Mouse (Mus musculus): ENCODE data around the gene Hmgn5.

The Hmgn5 gene

DNA sequence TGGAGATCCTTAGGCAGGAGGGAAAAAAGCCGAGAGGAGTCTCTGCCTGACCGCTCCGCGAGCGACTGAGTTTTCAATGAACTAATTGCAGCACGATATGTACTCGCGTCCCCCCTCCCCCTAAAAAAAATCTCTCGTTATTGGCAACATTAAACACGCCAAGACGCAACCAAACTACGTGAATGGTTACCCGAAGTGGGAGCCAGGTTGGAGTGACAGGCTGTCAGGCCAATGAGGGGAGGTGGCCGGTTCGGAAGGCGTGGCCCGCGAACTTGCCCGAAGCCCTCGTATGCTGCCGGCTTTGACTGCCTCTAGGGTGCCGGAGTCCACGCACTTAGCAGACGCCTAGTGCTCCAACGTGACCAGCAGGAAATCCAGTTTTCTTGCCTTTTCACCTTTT, at the start of gene Hmgn5:
Gene Hmgn5, minus strand, starts transcription at position 122 of the 400 bp plus-strand sequence.
- DNase-seq: peak; percentile 84

DNA sequence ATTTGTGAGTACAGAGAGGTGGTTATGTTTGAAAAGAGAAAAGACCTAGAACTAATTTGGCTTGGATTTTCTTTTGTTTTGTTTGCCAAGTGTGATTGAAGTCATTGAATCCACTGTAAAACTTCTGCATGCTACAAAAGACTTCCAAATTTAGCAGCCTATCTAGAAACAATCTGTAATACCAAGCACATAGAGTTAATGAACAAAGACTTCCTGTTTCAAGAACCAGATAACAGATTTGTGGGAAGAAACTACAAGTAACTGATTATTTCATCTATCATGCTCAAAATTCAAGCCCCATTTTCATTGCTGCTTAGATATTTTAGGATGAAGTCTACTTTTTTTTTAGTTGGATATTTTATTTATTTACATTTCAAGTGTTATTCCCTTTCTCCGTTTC, 34.6 kb upstream of the Hmgn5 start:
- DNase-seq: no peak

GRCm38 (mm10) chrX:109026224-109026623, 13.0 kb upstream of the Hmgn5 start:
- no peak for DNase-seq

DNA sequence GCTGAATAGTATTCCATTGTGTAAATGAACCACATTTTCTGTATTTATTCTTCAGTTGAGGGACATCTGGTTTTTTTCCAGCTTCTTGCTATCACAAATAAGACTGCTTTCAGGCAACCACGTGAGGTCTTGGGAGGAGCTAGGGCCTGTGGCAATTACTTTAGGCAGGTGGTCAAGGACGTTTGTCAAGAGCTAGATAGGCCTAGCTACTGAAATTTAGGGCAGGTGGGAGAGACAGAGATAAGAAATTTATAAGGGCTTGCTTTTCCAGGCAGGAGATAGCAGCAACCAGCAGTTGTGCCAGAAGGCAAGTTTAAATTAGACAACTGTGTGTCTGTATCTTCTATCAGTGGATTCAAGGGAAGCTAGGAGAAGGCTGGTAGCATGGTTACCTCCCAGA, 7.7 kb upstream of the Hmgn5 start:
- no peak for DNase-seq

DNA sequence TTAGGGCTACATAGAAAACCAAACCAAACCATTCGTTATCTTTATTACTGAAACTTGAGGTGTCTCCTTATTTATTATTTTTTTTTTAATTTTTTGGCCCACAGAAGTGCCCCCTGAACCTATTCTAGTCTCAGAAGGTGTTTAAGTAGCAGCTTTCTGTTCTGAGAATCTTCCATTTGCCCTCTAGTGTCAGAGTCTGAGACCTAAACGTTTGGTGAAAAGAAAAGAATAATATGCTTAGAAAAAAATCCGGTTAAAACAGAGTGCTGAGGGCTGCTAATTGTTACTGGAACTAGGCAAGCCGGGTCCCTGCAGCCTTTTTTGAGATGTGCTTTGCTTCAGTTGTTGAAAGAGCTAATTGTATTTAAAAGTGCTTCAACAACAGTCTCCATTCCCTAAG, 962 bp upstream of the Hmgn5 start:
- no peak for DNase-seq

GRCm38 (mm10) chrX:109013686-109014085, 482 bp upstream of the Hmgn5 start:
- peak; percentile 32 for DNase-seq

GRCm38 (mm10) chrX:109012371-109013031, 703 bp downstream of the Hmgn5 start:
- peak; percentile 22 for DNase-seq

DNA sequence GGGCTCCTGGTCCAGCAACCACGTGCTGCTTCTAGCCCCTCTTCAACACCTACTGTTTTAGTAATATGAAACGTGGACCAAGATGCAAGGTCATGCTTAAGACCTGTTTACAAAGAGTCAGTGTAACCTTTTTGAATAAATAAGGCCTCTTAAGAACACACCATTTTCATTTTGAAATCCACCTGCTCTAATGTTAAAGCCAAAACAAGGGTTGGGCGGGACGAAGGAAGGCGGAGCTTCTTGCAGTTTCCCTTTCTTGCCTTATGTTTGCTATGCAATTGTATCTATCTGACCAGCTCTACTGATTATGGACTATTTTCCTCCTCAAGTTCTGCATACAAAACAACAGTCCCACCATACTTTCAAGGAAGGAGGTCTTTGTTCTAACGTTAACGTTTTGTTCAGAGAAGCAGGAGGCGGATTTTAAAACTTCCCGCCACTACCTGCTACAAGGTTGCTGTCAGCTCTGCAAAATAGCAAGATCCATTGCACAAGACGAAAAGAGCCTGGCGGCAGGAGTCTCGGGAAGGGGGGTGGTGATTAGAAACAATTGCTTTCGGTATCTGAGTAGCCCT, 1.5 kb downstream of the Hmgn5 start:
- DNase-seq: no peak

GRCm38 (mm10) chrX:109001277-109001676, 11.9 kb downstream of the Hmgn5 start:
- no peak for DNase-seq
